Mouse (Mus musculus): ENCODE data around the gene Tmcc3.

DNA sequence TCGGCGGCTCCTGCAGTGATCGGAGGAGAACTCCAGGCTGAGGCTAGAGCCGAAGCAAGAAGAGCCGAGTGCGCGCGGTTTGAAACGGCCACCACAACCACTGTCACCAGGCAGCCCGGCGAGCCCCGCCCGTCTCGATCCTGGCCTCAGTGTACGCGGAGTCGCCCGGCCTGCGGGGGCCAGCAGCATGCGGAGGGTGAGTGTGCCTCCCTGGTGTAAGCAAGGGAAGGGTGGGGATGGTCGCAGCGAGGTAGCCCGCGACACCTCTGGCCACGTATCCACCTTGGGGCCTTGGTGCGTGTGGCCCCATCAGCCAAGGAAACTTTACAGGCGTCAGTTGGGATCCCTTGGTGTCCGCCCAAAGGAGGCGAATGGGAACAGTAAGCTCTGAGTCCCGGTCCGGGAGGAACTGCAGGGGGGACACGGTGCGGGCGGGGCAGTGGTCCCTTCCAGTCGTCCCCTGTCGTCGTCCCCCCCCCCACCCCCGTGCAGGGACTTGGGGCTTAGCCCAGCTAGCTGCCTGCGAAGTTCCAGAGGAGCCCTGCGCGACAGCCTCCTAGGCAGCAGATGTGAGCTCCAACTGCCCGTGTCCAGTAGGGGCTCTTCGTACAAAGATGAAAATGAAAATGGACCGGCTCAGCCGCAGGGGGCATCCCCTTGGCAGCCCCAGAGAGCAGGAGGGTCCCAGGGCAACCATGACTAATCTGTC, 412 bp downstream of the Tmcc3 start:
- no peak for TF ChIP-seq ZNF384 (IDR thresholded peaks at IDR 0.05; ENCODE audit: low read depth, low read length)
- no peak for TF ChIP-seq CHD2 (IDR thresholded peaks at IDR 0.05; ENCODE audit: low read depth, low read length)
- TF ChIP-seq MAFK (IDR thresholded peaks at IDR 0.05; ENCODE audit: insufficient read depth, low read depth, low read length), result no peak
